Mouse (Mus musculus) heart, embryonic 15.5 days (tissue): ENCODE results near the gene Rnf157. TPM values are rescaled to one million over a fixed set of nuclear protein-coding genes. Genes with fewer than 3 reads are reported as not detected.
"Not testable (repeated sequence)": the region's sequence is repeated elsewhere in the genome, so short reads cannot be mapped to it uniquely, and the experiment has no call there.

Experiments
- ATAC-seq: fragments of 200-750 bp; cut with Nextera tagmentation; replicated peaks from 2 replicates; pipeline ENCODE4 v1.8.0; 2017; ENCODE audit warnings: low read depth, moderate TSS enrichment; ENCODE audit not compliant: insufficient number of reproducible peaks, insufficient read depth, low FRiP score
- H3K27ac ChIP-seq: fragments of 300-500 bp; sonication (generic); 2 replicates; pipeline ENCODE4 v1.5.1; 2015; ENCODE audit warnings: mild to moderate bottlenecking, inconsistent platforms
- H3K27me3 ChIP-seq: fragments of 300-500 bp; sonication (generic); 2 replicates; pipeline ENCODE4 v1.6.1; 2015; ENCODE audit warnings: inconsistent platforms
- H3K36me3 ChIP-seq: fragments of 300-500 bp; sonication (generic); 2 replicates; pipeline ENCODE4 v1.6.1; 2015; ENCODE audit warnings: mild to moderate bottlenecking, inconsistent platforms
- H3K4me1 ChIP-seq: fragments of 300-500 bp; sonication (generic); replicated peaks from 2 replicates; pipeline ENCODE4 v1.6.1; 2015; ENCODE audit warnings: inconsistent platforms
- H3K4me2 ChIP-seq: fragments of 300-500 bp; sonication (generic); 2 replicates; pipeline ENCODE4 v1.6.1; 2015; ENCODE audit warnings: inconsistent platforms, mild to moderate bottlenecking, moderate library complexity
- H3K4me3 ChIP-seq: fragments of 300-500 bp; sonication (generic); 2 replicates; pipeline ENCODE4 v1.5.1; 2015; ENCODE audit warnings: mild to moderate bottlenecking, inconsistent platforms
- H3K9ac ChIP-seq: fragments of 300-500 bp; sonication (generic); 2 replicates; pipeline ENCODE4 v1.6.1; 2015; ENCODE audit warnings: mild to moderate bottlenecking, inconsistent platforms
- H3K9me3 ChIP-seq: fragments of 300-500 bp; sonication (generic); replicated peaks from 2 replicates; pipeline ENCODE4 v1.6.1; 2016; ENCODE audit warnings: inconsistent platforms
- WGBS: fragments of 180-500 bp; shearing (Covaris S2); methylation state at CpG from one replicate; pipeline ENCODE4 v1.1.7; 2015; ENCODE audit warnings: mixed read lengths; 5-methylcytosine and 5-hydroxymethylcytosine counted together
- polyA plus RNA-seq: library from polyadenylated mRNA; unstranded; fragments of >200 nt; fragmentation: Nextera tagmentation; extraction: Ambion mirVana; gene quantifications from 2 replicates; pipeline ENCODE4 v1.2.1, GENCODE M21; 2015

Gene Rnf157
- polyA plus RNA-seq, 1 experiment from 2014 or later, result 7.1 TPM

DNA sequence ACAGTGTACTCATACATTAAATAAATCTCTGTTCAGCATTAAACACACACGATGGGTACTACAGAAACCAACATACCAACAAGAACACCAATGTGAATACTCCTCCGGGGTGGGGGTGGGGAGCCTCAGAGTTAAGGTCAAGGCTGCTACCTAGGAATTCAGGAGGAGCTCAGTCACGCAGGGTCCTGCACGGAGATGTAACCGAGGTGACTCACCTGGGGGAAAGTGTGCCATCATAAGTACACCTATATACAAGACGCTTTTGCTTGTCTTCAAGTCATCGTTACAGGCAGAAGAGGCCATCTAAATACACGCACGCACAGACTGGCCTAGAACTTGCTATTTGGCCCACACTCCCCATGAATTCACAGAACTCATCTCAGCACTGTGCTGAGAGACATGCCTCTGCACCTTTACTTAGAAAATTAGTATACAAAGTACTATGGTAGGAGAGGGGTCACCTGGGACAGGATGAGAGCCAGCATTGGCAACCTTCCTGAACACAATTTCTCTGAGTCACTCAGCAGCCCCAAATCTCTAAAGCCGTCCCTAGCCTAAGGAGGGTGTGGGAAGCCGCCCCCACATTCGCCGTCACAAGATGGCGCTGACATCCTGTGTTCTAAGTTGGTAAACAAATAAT lies 23.9 kb downstream of the Rnf157 start:
- no peak; the same call in 1 of the 2 replicates for ATAC-seq
- H3K9ac ChIP-seq, result no peak overlapping the region
- 65% methylated on average over 14 of the region's 14 CpGs for WGBS
- peaks cover 22% of the 10 kb centered on the region for H3K4me1 ChIP-seq
- peak overlapping the region; percentile 37 for H3K4me2 ChIP-seq
- peak overlapping the region; percentile 14; the same call in 1 of the 2 replicates for H3K4me3 ChIP-seq
- H3K36me3 ChIP-seq, result no peaks in the 10 kb centered on the region
- no peaks in the 10 kb centered on the region for H3K27me3 ChIP-seq
- peak overlapping the region; percentile 43; the same call in 1 of the 2 replicates for H3K27ac ChIP-seq
- no peaks in the 10 kb centered on the region for H3K9me3 ChIP-seq

DNA sequence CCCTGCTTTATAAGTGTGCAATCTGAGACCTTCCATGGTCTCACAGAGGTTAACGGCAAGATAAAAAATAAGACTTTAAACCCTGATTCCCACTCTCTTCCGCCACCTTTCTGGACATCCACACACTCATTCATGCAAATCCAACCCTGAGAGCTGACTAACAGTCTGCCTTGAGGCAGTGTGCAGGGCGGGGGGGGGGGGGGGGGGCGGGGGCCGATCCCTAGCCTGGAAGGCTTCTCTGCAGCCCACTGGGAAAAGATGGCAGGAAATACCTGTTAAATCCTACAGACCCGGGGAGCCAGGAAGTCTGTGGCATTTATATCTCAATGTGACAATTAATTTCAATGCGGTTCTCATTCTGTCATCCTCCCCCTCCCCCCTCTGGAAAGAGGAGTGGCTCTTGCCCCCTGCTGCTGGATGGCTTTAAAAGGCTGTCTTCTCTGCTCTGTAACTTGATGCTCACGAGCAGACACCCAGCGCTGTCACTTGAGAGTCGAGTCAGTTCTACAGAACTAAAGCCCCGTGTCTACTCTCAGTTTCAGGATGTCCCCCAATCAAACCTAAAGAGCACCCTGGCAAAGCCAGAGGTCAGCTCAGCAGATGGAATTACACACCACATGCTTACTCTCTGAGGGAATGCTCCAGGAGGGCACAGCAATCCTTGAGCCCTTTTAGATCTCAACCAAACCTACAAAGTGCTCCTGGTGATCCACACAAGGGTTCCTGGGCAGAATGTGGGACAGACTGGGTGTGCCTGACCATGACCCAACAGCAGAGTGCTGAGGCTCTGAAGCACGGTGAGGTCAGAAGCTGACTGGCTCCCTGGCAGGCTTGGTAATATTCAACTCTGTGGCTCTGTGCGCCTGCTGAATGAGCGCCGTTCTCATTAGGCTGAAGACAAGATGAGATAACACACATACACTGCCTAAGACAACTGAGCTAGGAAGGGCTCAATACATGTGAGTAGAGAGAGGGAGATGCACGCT lies 25.5 kb downstream of the Rnf157 start:
- Histone ChIP-seq H3K9me3 (no peaks in the 10 kb centered on the region), H3K27me3 (no peaks in the 10 kb centered on the region), H3K4me1 (peaks cover 22% of the 10 kb centered on the region), H3K27ac (peak overlapping the region; percentile 76), H3K36me3 (no peaks in the 10 kb centered on the region), H3K4me3 (peak overlapping the region; percentile 36), H3K9ac (peak overlapping the region; percentile 38; the same call in 1 of the 2 replicates), H3K4me2 (peak overlapping the region; percentile 60)
- peak; percentile 75 for ATAC-seq
- WGBS, result 10% methylated on average over 16 of the region's 16 CpGs

DNA sequence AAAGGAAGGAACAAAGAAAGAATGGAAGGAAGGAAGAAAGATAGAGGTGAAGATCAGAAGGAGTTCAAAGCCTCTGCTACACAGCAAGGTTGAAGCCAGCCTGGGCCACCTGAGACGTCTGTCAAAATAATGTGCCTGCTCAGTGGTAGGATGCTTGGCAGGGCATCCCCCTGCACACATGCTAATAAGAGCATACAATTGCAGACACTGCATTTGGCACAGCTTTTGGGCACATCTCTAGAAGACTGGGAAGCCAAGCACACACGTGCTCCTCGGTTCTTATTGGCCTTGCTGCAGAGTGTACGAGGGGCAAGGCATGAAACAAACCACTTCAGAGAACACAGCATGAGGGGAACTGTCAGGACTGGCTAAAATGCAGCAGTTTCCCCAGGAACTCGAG lies 26.8 kb downstream of the Rnf157 start:
- WGBS, result 35% methylated on average over 5 of the region's 5 CpGs
- no peak for ATAC-seq
- peak overlapping the region; percentile 37; the same call in 1 of the 2 replicates for H3K27ac ChIP-seq
- no peak overlapping the region for H3K4me3 ChIP-seq
- H3K27me3 ChIP-seq, result no peaks in the 10 kb centered on the region
- no peaks in the 10 kb centered on the region for H3K9me3 ChIP-seq
- H3K36me3 ChIP-seq, result no peaks in the 10 kb centered on the region
- peaks cover 22% of the 10 kb centered on the region for H3K4me1 ChIP-seq
- H3K4me2 ChIP-seq, result no peak overlapping the region
- H3K9ac ChIP-seq, result no peak overlapping the region

DNA sequence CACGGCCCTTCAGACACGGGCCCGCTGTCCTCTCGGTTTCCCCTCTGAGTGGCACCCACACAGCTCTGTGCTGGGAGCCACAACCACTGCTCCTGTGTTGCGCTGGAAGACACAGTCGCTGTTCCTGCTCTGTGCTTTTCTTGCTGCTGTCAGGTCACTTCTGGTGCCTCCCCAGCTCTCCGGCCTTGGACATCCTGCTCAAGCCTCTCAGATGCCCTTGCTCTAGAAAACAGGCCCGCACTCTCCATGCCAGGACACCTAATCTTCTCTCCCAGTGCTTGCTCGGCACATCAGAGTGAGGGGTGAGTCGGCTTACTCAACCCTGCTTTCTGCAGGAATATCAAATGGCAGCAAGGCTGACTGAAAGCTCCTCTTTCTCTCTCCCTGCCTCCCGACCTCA lies 28.7 kb downstream of the Rnf157 start:
- H3K4me1 ChIP-seq, result peaks cover 22% of the 10 kb centered on the region
- 72% methylated on average over 11 of the region's 11 CpGs for WGBS
- H3K9ac ChIP-seq, result no peak overlapping the region
- no peak overlapping the region for H3K4me2 ChIP-seq
- no peaks in the 10 kb centered on the region for H3K36me3 ChIP-seq
- no peaks in the 10 kb centered on the region for H3K9me3 ChIP-seq
- no peak for ATAC-seq
- no peaks in the 10 kb centered on the region for H3K27me3 ChIP-seq
- no peak overlapping the region for H3K27ac ChIP-seq
- no peak overlapping the region for H3K4me3 ChIP-seq

DNA sequence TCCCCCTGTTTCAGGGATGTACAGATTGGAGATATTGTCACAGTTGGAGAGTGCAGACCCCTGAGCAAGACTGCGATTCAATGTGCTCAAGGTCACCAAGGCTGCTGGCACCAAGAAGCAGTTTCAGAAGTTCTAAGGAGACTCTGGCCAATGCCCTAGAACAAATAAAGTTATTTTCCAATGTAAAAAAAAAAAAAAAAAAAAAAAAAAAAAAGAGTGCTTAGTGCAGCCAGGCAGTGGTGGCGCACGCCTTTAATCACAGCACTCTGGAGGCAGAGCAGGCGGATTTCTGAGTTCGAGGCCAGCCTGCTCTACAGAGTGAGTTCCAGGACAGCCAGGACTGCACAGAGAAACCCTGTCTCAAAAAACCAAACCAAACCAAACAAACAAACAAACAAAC lies 29.8 kb downstream of the Rnf157 start:
- not testable (repeated sequence) for ATAC-seq, H3K36me3 ChIP-seq, H3K4me2 ChIP-seq, H3K9ac ChIP-seq, H3K27me3 ChIP-seq, H3K27ac ChIP-seq, H3K4me3 ChIP-seq, H3K9me3 ChIP-seq
- 85% methylated on average over 5 of the region's 5 CpGs for WGBS
- H3K4me1 ChIP-seq, result peaks cover 22% of the 10 kb centered on the region

DNA sequence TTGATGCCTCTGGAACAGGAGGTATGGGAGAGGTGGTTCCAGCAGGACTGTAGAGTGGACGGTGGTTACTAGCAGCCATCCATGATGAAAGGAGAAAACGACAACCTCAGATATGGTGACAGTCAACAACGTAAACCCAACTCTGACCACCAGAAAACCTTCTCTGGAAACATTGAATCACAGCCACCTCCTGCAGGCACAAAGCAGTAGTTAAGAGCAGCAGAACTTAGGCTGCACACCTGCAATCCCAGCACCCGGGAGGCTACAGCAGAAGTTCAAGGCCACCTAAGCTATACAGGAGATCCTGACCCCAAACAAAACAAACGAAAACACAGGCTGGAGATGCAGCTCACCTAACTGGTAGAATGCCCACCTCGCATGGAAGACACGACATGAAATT lies 32.1 kb downstream of the Rnf157 start:
- no peaks in the 10 kb centered on the region for H3K9me3 ChIP-seq
- H3K36me3 ChIP-seq, result no peaks in the 10 kb centered on the region
- 71% methylated on average over 7 of the region's 7 CpGs for WGBS
- no peak overlapping the region for H3K4me2 ChIP-seq
- H3K4me3 ChIP-seq, result no peak overlapping the region
- no peak for ATAC-seq
- no peaks in the 10 kb centered on the region for H3K27me3 ChIP-seq
- H3K4me1 ChIP-seq, result no peaks in the 10 kb centered on the region
- no peak overlapping the region for H3K27ac ChIP-seq
- no peak overlapping the region for H3K9ac ChIP-seq

DNA sequence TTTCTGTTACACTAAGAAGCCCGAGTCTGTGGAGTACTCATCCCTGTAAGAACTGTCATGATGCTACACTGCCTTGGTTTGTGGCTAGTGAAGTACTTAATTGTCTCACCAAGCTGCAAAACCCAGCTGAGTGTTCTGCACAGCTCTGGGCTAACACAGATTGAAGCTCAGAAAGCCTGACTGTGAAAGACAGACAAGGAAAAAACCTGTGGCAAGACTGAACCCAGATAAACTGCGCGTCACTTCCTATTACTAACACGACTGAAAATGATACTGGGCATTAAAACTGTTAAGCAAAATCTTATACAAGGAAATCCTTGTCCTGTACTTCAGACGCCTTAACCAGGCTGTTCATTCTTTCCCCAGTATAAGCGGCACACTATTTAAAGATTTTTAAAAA lies 33.3 kb downstream of the Rnf157 start:
- H3K36me3 ChIP-seq, result no peaks in the 10 kb centered on the region
- no peak for ATAC-seq
- no peak overlapping the region for H3K4me3 ChIP-seq
- no peak overlapping the region for H3K27ac ChIP-seq
- WGBS, result 66% methylated on average over 6 of the region's 6 CpGs
- H3K4me2 ChIP-seq, result no peak overlapping the region
- H3K9ac ChIP-seq, result no peak overlapping the region
- no peaks in the 10 kb centered on the region for H3K27me3 ChIP-seq
- H3K9me3 ChIP-seq, result no peaks in the 10 kb centered on the region
- H3K4me1 ChIP-seq, result no peaks in the 10 kb centered on the region

DNA sequence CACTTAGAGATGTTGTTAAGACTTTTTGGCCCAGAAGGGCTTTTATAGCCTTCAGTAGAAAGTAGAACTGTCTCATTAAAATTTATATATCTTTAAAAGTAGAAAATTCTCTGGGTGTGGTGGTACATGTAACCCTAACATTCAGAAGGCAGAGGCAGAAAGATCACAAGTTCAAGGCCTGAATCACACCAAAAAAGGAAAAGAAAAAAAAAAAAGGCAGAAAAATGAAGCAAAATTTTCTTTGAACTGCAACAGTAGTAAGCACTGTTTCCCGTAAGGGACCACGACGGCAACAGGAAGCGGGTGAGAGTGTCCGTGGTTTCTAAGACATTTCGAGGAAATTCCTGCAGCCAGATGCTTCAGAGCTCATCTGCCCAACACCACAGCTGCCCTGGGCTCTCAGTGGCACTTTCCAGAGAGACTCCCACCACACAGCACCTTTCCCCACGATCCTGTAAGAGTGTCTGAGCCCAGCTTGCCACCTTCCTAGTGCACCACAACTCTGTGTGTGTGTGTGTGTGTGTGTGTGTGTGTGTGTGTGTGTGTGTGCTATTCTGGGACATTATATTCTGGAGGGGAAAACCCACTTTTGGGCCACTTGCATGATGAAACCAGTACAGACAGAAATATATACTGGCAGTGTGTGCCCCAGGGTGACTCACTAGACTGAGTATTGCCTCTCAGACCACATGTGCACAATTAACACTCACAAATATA lies 35.7 kb downstream of the Rnf157 start:
- 49% methylated on average over 7 of the region's 7 CpGs for WGBS

DNA sequence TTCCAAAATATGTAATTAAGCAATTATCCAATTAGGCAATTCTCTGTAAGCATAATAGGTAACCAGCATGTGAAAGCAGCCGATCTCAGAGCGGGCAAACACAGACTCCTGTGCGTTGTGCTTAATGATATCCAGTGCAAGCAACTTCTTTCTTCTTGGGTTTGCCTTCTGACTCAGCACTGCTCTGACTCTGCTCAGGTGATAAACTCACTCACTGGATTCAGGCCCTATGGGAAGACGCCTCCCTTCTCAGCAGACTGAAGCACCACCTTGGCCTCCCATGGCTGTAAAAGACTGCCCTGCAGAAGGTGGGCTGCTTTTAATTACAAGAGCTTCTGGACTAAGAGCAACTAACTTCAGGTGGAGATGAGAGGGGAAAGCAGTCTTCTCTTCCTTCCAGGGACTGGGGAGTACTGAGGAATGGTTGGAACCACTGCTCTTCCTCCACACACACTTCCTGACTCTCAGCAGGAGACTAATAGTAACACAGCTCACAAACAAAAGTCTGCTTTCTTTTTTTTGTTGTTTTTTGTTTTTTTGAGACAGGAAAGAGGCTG lies 40.9 kb downstream of the Rnf157 start:
- Histone ChIP-seq H3K27me3 (no peaks in the 10 kb centered on the region), H3K9ac (no peak overlapping the region), H3K36me3 (no peaks in the 10 kb centered on the region), H3K4me2 (no peak overlapping the region), H3K4me1 (peaks cover 14% of the 10 kb centered on the region), H3K4me3 (no peak overlapping the region), H3K27ac (no peak overlapping the region), H3K9me3 (no peaks in the 10 kb centered on the region)
- WGBS, result 85% methylated on average over 4 of the region's 4 CpGs
- ATAC-seq, result no peak

More for the DNA sequence above, 35.7 kb downstream of the Rnf157 start:
- Histone ChIP-seq H3K27me3 (no peaks in the 10 kb centered on the region), H3K9me3 (no peaks in the 10 kb centered on the region), H3K27ac (no peak overlapping the region), H3K4me1 (no peaks in the 10 kb centered on the region), H3K4me2 (no peak overlapping the region), H3K9ac (no peak overlapping the region), H3K36me3 (no peaks in the 10 kb centered on the region), H3K4me3 (no peak overlapping the region)
- ATAC-seq, result no peak

DNA sequence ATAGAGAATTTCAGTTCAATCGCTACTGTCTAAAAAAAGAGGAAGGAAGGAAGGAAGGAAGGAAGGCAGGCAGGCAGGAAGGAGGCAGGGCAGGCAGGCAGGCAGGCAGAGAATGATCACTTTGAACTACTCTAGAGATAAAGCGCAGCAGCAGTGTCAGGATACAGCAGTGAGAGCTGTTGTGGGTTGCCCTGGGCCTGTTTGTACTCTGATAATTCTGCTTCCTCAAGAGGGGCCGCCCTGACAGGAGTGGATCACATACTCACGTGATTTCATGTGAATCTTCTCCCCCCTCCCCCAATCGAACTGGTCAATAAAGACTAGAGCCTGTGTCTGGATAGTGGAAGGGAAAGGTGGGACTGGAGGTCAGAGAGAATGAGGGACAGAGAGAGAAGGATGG lies 43.2 kb downstream of the Rnf157 start:
- Histone ChIP-seq H3K27ac (no peak overlapping the region; the same call in 1 of the 2 replicates), H3K9ac (no peak overlapping the region), H3K4me2 (no peak overlapping the region), H3K9me3 (no peaks in the 10 kb centered on the region), H3K4me3 (no peak overlapping the region), H3K36me3 (no peaks in the 10 kb centered on the region), H3K27me3 (no peaks in the 10 kb centered on the region), H3K4me1 (peaks cover 14% of the 10 kb centered on the region)
- ATAC-seq, result no peak
- 31% methylated on average over 5 of the region's 5 CpGs for WGBS

DNA sequence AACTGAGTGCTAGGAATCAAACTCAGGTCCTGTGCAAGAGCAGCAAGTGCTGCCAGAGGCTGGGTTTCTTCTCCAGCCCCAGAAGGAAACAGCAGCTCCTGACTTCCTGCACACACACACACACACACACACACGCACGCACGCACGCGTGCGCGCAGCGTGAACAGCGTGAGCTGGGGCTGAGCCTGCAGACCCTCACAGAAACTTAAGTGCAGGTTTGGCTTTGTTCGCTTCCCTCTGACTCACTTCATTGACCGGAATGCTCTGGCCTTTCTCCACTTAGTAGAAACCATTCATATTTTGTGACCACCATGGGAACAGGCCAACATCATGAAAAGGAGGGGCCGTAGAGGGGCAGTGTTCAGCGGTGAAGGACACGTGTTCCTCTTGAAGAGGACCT lies 43.8 kb downstream of the Rnf157 start:
- Histone ChIP-seq H3K27ac (no peak overlapping the region), H3K4me1 (peaks cover 14% of the 10 kb centered on the region), H3K4me2 (no peak overlapping the region), H3K9me3 (no peaks in the 10 kb centered on the region), H3K27me3 (no peaks in the 10 kb centered on the region), H3K9ac (no peak overlapping the region), H3K4me3 (no peak overlapping the region), H3K36me3 (no peaks in the 10 kb centered on the region)
- WGBS, result 91% methylated on average over 14 of the region's 14 CpGs
- ATAC-seq, result no peak
